Mouse (Mus musculus): ENCODE measurements around the gene Mapk12.

GRCm38 (mm10) chr15:89168922-89169321, 28.4 kb upstream of the Mapk12 start:
- TF ChIP-seq POLR2A (IDR thresholded peaks at IDR 0.05; ENCODE audit: borderline replicate concordance, low read depth, low read length): no peak
- TF ChIP-seq CTCF (IDR thresholded peaks at IDR 0.05; ENCODE audit: low read depth, low read length): no peak

All from bone marrow macrophage, adult 2 months (primary cell).